Mouse (Mus musculus) heart, adult 2 months (tissue): Measurements from ENCODE around the gene Nat9.

Source experiments
- CTCF ChIP-seq: fragments of 200-600 bp; IDR thresholded peaks from 2 replicates; pipeline ENCODE4 v1.8.1; 2022; ENCODE audit warnings: antibody characterized with exemption, mild to moderate bottlenecking, moderate library complexity
- EP300 ChIP-seq: fragments of 200-500 bp; IDR thresholded peaks from 2 replicates; pipeline ENCODE4 v1.6.1; 2011; ENCODE audit warnings: low read depth, low read length, control low read depth; ENCODE audit not compliant: insufficient read depth
- POLR2A ChIP-seq: fragments of 200-500 bp; IDR thresholded peaks from 2 replicates; pipeline ENCODE4 v1.6.1; 2011; ENCODE audit warnings: mild to moderate bottlenecking, low read depth, low read length, control low read depth; ENCODE audit not compliant: insufficient read depth

DNA sequence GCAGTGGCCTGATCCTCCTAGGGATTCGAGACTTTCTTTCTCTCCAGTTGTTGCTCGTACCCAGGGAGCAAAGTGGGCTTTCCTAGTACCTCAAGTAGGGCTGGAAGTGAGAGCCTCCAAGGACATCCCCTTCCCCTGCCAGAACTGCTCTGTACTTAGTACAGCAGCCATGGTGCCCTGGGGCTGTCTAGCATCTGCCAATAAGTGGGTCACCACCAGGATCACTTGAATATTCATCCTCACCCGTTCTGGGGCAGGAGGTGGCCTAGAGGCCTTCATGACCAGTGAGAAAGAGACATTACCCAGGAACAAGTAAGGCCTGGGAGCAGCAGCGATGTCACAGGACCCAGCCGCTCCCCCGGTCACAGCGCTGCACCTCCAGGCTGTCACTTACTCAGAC, 22.3 kb upstream of the Nat9 start:
- TF ChIP-seq POLR2A, result no peak
- no peak for TF ChIP-seq CTCF
- no peak for TF ChIP-seq EP300
